Mouse (Mus musculus) gastrocnemius, postnatal 14 days (tissue): ENCODE results near the gene Agpat4. TPM values are rescaled to one million over a fixed set of nuclear protein-coding genes. Genes with fewer than 3 reads are reported as not detected.
A peak's percentile ranks its signal among the peaks of the same experiment; 100 is the strongest.

Experiments used
- DNase-seq: peaks from one replicate; pipeline ENCODE4 v3.0.0; 2021; ENCODE audit warnings: mixed read lengths
- intact Hi-C: fragments of 180-260 bp; cut with DNase I; formaldehyde crosslinking; loops from one replicate; pipeline ENCODE4 v1.15.1; 2025; ENCODE audit warnings: low total_unique reads
- total RNA-seq, 2 experiments: library from RNA; stranded (reverse); gene quantifications; 2 replicates each; pipeline ENCODE4 v1.2.3; 2021

Agpat4 gene
- total RNA-seq, 2 experiments from 2014 or later, result 4.5 to 4.8 TPM

- intact Hi-C loops, result no loop called here
- DNase-seq, result no peak
These were observed 141.5 kb downstream of the Agpat4 start for GRCm38 (mm10) chr17:12259957-12260356.

GRCm38 (mm10) chr17:12261376-12261775 lies 142.9 kb downstream of the Agpat4 start:
- DNase-seq, result no peak
- intact Hi-C loops, result no loop called here

- DNase-seq, result no peak
- intact Hi-C loops, result no loop called here
These were observed 143.4 kb downstream of the Agpat4 start for GRCm38 (mm10) chr17:12261887-12262286.

GRCm38 (mm10) chr17:12262851-12263250 lies 144.3 kb downstream of the Agpat4 start:
- DNase-seq, result no peak
- intact Hi-C loops, result no loop called here

- intact Hi-C loops, result no loop called here
- no peak for DNase-seq
These were observed 145.3 kb downstream of the Agpat4 start for GRCm38 (mm10) chr17:12263787-12264186.

GRCm38 (mm10) chr17:12264293-12264692 lies 145.8 kb downstream of the Agpat4 start:
- no peak for DNase-seq
- intact Hi-C loops, result no loop called here

- intact Hi-C loops, result loop anchor here (5.0 kb wide), 1 partner anchor 101 kb away; no protein-coding TSS in a partner anchor
These were observed 147.7 kb downstream of the Agpat4 start for GRCm38 (mm10) chr17:12265969-12266925.

GRCm38 (mm10) chr17:12268091-12268490 lies 149.6 kb downstream of the Agpat4 start:
- intact Hi-C loops, result loop anchor here (5.0 kb wide), 1 partner anchor 99 kb away; no protein-coding TSS in a partner anchor
- no peak for DNase-seq

More at GRCm38 (mm10) chr17:12265969-12266925, 147.7 kb downstream of the Agpat4 start:
- peak; percentile 54 for DNase-seq

GRCm38 (mm10) chr17:12268538-12268937 lies 150.0 kb downstream of the Agpat4 start:
- intact Hi-C loops, result loop anchor here (5.0 kb wide), 1 partner anchor 99 kb away; no protein-coding TSS in a partner anchor
- peak; percentile 54 for DNase-seq

Other genes starting within 250 kb of the Agpat4 start
- 10 to 100 TPM; 15.4 to 22.5 TPM for gene Map3k4, start 200.1 kb downstream of the Agpat4 start, total RNA-seq